Mouse (Mus musculus): ENCODE data around the gene Abcb10. TPM values are rescaled to one million over a fixed set of nuclear protein-coding genes. Genes with fewer than 3 reads are reported as not detected.
A peak's percentile ranks its signal among the peaks of the same experiment; 100 is the strongest.

The Abcb10 gene
- total and polyA plus RNA-seq, 2 experiments from 2014 or later, result 14.7 to 43.4 TPM

DNA sequence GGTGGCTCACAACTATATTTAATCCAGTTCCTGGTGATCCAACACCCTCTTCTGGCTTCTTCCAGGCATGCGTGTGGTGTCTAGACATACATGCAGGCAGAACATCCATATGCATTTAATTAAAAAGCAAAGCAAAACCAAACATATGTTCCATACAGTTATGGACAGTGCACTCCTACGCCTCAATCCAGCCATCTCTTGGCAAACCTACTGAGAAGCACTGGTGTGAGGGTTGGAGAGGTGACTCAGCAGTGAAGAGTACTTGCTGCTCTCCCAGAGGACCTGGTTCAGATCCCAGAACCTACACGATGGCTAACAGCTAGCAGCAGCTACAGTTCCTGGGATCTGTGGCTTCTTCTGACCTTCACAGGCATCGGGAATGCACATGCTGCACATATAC, 70.7 kb downstream of the Abcb10 start:
- DNase-seq (ENCODE audit: low spot score) (no peak), ATAC-seq (ENCODE audit: low FRiP score) (no peak)
- H3K9me3 ChIP-seq (ENCODE audit: low read length), result no peaks in the 10 kb centered on the region
- no peak overlapping the region for H3K4me2 ChIP-seq (ENCODE audit: low read depth, low read length, poor library complexity, severe bottlenecking)
- no peak overlapping the region for H3K4me3 ChIP-seq (ENCODE audit: low read depth, low read length)
- H3K27ac ChIP-seq (ENCODE audit: low read depth, low read length), result no peak overlapping the region
- 91% methylated on average over 4 of the region's 4 CpGs for WGBS
- H3K27me3 ChIP-seq (ENCODE audit: insufficient read depth, low read length), result no peaks in the 10 kb centered on the region
- peaks cover 63% of the 10 kb centered on the region for H3K36me3 ChIP-seq (ENCODE audit: insufficient read depth, low read length)
- H3K9ac ChIP-seq (replicated peaks; ENCODE audit: low read length, poor library complexity, severe bottlenecking), result no peak overlapping the region
- no peak for TF ChIP-seq CTCF (IDR thresholded peaks at IDR 0.05)
- no peaks in the 10 kb centered on the region for H3K4me1 ChIP-seq (ENCODE audit: insufficient read depth, low read length)

DNA sequence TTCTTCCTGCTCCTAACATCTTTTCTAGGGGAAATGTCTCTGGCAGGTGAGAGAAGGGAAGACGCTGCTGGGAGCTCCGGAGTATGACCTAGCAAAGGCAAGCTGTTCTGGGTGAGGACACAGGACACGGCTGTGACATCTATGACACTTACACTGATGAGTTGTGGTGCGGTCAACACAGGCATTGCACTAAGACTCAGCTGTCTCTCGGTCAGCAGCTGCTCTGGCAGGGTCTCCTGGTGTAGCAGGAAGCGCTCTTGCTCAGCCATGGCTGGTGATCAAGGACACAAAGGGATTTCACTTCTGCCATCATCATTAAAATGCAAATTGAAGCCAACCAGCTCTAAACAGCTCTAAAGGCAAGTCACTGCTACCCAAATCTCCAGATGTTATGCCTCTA, 75.3 kb downstream of the Abcb10 start:
- Histone ChIP-seq H3K4me3 (ENCODE audit: low read depth, low read length) (no peak overlapping the region), H3K4me1 (ENCODE audit: insufficient read depth, low read length) (no peaks in the 10 kb centered on the region), H3K4me2 (ENCODE audit: low read depth, low read length, poor library complexity, severe bottlenecking) (no peak overlapping the region), H3K27me3 (ENCODE audit: insufficient read depth, low read length) (no peaks in the 10 kb centered on the region), H3K9me3 (ENCODE audit: low read length) (no peaks in the 10 kb centered on the region), H3K9ac (replicated peaks; ENCODE audit: low read length, poor library complexity, severe bottlenecking) (no peak overlapping the region), H3K36me3 (ENCODE audit: insufficient read depth, low read length) (peaks cover 57% of the 10 kb centered on the region), H3K27ac (ENCODE audit: low read depth, low read length) (no peak overlapping the region)
- ATAC-seq (ENCODE audit: low FRiP score) (no peak), DNase-seq (ENCODE audit: low spot score) (no peak)
- 93% methylated on average over 6 of the region's 6 CpGs for WGBS
- no peak for TF ChIP-seq CTCF (IDR thresholded peaks at IDR 0.05)

DNA sequence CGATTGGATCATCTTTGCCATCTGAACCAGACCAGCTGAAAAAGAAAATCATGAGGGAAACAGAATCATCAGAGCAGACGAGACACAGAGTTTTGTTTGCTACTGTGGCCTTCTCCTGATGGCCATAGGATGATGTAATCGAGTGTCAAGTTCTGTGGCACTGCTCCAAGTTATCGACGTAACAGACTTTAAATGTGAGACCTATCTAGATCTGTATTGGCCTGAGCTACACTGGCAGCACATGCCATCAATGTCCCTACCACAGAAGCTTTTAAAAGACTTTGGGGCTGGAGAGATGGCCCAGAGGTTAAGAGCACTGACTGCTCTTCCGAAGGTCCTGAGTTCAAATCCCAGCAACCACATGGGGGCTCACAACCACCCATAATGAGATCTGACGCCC, 80.3 kb downstream of the Abcb10 start:
- no peak overlapping the region for H3K4me3 ChIP-seq (ENCODE audit: low read depth, low read length)
- H3K27me3 ChIP-seq (ENCODE audit: insufficient read depth, low read length), result no peaks in the 10 kb centered on the region
- no peak for DNase-seq (ENCODE audit: low spot score)
- no peak overlapping the region for H3K27ac ChIP-seq (ENCODE audit: low read depth, low read length)
- H3K36me3 ChIP-seq (ENCODE audit: insufficient read depth, low read length), result peaks cover 49% of the 10 kb centered on the region
- no peak overlapping the region for H3K4me2 ChIP-seq (ENCODE audit: low read depth, low read length, poor library complexity, severe bottlenecking)
- no peaks in the 10 kb centered on the region for H3K9me3 ChIP-seq (ENCODE audit: low read length)
- no peak for ATAC-seq (ENCODE audit: low FRiP score)
- WGBS, result 85% methylated on average over 7 of the region's 7 CpGs
- TF ChIP-seq CTCF (IDR thresholded peaks at IDR 0.05), result no peak
- H3K4me1 ChIP-seq (ENCODE audit: insufficient read depth, low read length), result no peaks in the 10 kb centered on the region
- no peak overlapping the region for H3K9ac ChIP-seq (replicated peaks; ENCODE audit: low read length, poor library complexity, severe bottlenecking)

MicroRNAs within 50 kb of the gene (microRNA counts, 519-probe panel; counts per million panel counts)
- microRNA mmu-miR-1967, result 528 counts per million, percentile 58 among the panel's probes with 10 or more counts

Small RNA genes lying within 50 kb of the gene (microRNA-seq; reads per million reads assigned to microRNA genes)
- gene Mir1967 (ENCODE audit: borderline number of aligned reads), result not detected

Other genes starting within 250 kb of the Abcb10 start
- gene Rab4a, start 177.1 kb downstream of the Abcb10 start, total RNA-seq (2014; rRNA removed), result 54.2 and 59.8 TPM in 2 replicates
- gene Rab4a, start 177.1 kb downstream of the Abcb10 start, polyA plus RNA-seq (2015; fragmentation: Nextera tagmentation; extraction: Ambion mirVana), result 97.7 and 101 TPM in 2 replicates
- 9.9 and 16.3 TPM in 2 replicates for gene Ccsap, start 122.9 kb downstream of the Abcb10 start, total RNA-seq (2014; rRNA removed)
- 5.2 and 5.5 TPM in 2 replicates for gene Ccsap, start 122.9 kb downstream of the Abcb10 start, polyA plus RNA-seq (2015; fragmentation: Nextera tagmentation; extraction: Ambion mirVana)
- gene Acta1, start 88.4 kb downstream of the Abcb10 start, total RNA-seq (2014; rRNA removed), result 12.3 and 22.7 TPM in 2 replicates
- gene Acta1, start 88.4 kb downstream of the Abcb10 start, polyA plus RNA-seq (2015; fragmentation: Nextera tagmentation; extraction: Ambion mirVana), result 18.9 and 19.5 TPM in 2 replicates
- gene Nup133, start 33.9 kb downstream of the Abcb10 start, total RNA-seq (2014; rRNA removed), result 19.4 and 27.8 TPM in 2 replicates
- gene Nup133, start 33.9 kb downstream of the Abcb10 start, polyA plus RNA-seq (2015; fragmentation: Nextera tagmentation; extraction: Ambion mirVana), result 15.2 and 16.1 TPM in 2 replicates
- 35.7 and 37.1 TPM in 2 replicates for gene Taf5l, start 38.3 kb upstream of the Abcb10 start, total RNA-seq (2014; rRNA removed)
- gene Taf5l, start 38.3 kb upstream of the Abcb10 start, polyA plus RNA-seq (2015; fragmentation: Nextera tagmentation; extraction: Ambion mirVana), result 18.6 and 19.5 TPM in 2 replicates
- 12.0 and 13.2 TPM in 2 replicates for gene Urb2, start 38.4 kb upstream of the Abcb10 start, total RNA-seq (2014; rRNA removed)
- 1.5 and 1.8 TPM in 2 replicates for gene Urb2, start 38.4 kb upstream of the Abcb10 start, polyA plus RNA-seq (2015; fragmentation: Nextera tagmentation; extraction: Ambion mirVana)
- gene Galnt2, start 248.3 kb upstream of the Abcb10 start, total RNA-seq (2014; rRNA removed), result 51.3 and 80.9 TPM in 2 replicates
- 65.4 and 66.4 TPM in 2 replicates for gene Galnt2, start 248.3 kb upstream of the Abcb10 start, polyA plus RNA-seq (2015; fragmentation: Nextera tagmentation; extraction: Ambion mirVana)

Data from midbrain, postnatal 0 days (tissue).